Mouse (Mus musculus) kidney, postnatal 25 days (tissue): Measurements from ENCODE around the gene Il1f8.

Experiments
- DNase-seq, 2 experiments: peaks; one replicate each; pipeline ENCODE4 v3.0.0; 2021; ENCODE audit warnings: mixed read lengths in 2 of 2

Il1f8 gene

GRCm38 (mm10) chr2:24152861-24153260 is at the start of gene Il1f8:
Il1f8 (plus strand) TSS chr2:24153161.
- DNase-seq = no peak

GRCm38 (mm10) chr2:24103619-24104289 is 49.2 kb upstream of the Il1f8 start:
- DNase-seq = peak; percentile 16 to 44

DNA sequence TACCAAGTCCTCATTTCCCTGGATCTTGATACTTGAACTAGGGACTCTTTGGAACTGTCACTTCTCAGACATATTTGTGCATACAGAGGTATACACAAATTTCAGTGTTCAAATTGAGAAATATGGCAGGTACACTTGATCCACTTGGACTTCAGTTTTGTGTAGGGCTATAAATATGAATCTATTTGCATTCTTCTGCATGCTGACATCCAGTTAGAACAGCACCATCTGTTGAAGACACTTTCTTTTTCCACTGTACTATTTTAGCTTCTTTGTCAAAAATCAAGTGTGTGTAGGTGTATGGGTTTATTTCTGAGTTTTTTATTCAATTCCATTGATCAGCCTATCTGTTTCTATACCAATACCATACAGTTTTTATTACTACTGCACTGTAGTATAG is 43.9 kb upstream of the Il1f8 start:
- DNase-seq = no peak

DNA sequence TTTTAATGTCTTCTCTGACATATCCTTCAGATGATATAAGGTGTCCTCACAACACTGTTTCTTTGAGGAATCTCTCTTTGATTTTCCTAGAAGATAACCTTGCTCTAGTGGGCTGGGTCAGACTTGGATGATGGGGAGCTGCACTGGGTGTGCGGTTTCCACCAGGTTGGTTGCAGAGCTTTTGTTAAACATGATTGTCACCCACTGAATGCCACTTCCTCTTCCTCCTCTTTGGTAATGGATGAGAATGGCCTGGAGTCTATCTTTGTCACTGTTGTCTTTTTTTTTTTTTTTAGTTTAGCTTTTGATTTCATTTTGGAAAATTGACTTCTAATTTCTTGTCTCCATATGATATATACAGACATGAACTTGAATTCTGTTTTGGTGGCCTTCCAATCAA is 18.6 kb upstream of the Il1f8 start:
- DNase-seq = no peak

GRCm38 (mm10) chr2:24181683-24182331 is 28.8 kb downstream of the Il1f8 start:
- DNase-seq = peak; percentile 71 to 78

DNA sequence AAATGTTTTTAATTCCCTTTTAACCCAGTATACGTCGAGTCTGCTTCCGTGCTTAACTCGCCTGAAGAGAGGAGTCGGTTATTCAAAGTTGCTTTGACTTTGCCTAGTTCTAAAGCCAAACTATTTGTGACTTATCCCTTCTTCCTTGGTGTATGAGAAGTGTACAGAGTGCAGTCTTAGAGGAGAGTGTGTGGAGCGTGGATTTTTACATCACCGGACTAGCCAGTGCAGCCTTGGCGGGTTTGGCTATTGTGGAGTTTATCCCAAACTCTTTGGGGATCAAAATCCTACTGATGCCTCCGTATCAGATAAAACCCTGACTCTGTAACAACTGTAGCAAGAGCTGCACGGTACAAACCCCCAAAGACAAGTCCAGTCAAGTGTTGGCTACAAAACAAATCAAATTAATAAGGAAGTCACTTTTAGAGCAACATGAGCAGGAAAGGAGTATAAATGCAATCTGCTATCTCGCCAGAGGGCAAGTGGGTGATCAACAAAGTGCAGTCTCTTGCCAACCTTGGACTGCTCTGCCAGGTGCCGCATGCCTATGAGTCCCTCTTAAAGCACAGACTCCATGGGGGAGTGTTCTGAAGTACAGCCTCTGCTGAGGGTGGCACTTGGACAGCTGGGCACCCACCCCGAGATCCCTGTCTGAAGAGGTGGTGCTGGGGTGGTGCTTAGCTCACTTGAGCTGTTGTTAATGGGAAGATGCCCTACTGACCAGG is 29.6 kb downstream of the Il1f8 start:
- DNase-seq = peak; percentile 23 to 51

GRCm38 (mm10) chr2:24184092-24184491 is 31.1 kb downstream of the Il1f8 start:
- DNase-seq = peak in 1 of 2 experiments; percentile 8

GRCm38 (mm10) chr2:24186176-24186575 is 33.2 kb downstream of the Il1f8 start, which contains the start of gene Il1f9:
Il1f9 (plus strand) TSS chr2:24186476.
- DNase-seq = no peak

DNA sequence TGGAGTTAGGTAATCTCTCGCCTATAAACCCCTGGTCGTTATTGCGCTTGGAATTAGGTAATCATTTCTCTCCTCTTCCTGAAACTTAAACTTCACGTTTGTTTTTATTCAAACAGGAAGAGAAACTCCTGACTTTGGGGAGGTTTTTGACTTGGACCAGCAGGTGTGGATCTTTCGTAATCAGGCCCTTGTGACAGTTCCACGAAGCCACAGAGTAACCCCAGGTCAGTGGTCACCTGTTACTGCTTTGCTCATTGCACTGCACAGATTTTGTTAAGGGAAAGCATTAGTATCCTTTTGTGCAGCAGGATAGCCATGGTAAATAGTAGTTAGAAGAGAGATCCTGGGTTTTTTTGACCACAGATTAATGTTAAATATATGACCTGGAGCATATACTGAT is 34.6 kb downstream of the Il1f8 start:
- DNase-seq = no peak

DNA sequence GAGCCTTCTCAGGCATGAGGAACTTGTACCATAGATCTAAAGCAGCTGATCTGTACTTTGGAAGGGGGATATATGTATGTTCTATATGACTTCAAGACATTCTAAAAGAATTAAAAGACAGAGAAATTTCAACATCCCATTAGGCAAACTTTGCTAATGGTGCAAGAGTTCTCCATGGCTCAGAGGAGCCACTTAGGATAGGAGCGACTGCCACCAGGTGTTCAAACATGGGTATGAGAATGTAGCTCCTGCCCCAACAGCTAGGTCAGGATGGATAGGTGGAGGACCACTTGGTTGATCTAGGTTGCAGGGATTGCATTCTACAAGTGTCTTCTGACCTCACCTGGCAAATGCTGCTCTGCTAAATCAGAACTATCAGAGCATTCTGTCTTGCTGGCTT is 35.2 kb downstream of the Il1f8 start:
- peak in 1 of 2 experiments; percentile 8 for DNase-seq
